Mouse (Mus musculus): ENCODE data around the gene Banp.

Banp gene

GRCm38 (mm10) chr8:121980792-121981519 is 31.4 kb downstream of the Banp start:
- DNase-seq (ENCODE audit: low spot score), result no peak

GRCm38 (mm10) chr8:121981520-121981895 is 32.0 kb downstream of the Banp start:
- DNase-seq (ENCODE audit: low spot score), result no peak

GRCm38 (mm10) chr8:121985673-121986072 is 36.1 kb downstream of the Banp start:
- DNase-seq (ENCODE audit: low spot score), result peak; percentile 60

GRCm38 (mm10) chr8:121987892-121988291 is 38.3 kb downstream of the Banp start:
- DNase-seq (ENCODE audit: low spot score), result no peak

- DNase-seq (ENCODE audit: low spot score), result no peak
These were observed 41.1 kb downstream of the Banp start for GRCm38 (mm10) chr8:121990506-121991255.

GRCm38 (mm10) chr8:121991611-121992010 is 42.1 kb downstream of the Banp start:
- no peak for DNase-seq (ENCODE audit: low spot score)

- no peak for DNase-seq (ENCODE audit: low spot score)
These were observed 43.4 kb downstream of the Banp start for GRCm38 (mm10) chr8:121992911-121993310.

- no peak for DNase-seq (ENCODE audit: low spot score)
These were observed 45.6 kb downstream of the Banp start for GRCm38 (mm10) chr8:121995112-121995511.

- peak; percentile 42 for DNase-seq (ENCODE audit: low spot score)
These were observed 46.3 kb downstream of the Banp start for GRCm38 (mm10) chr8:121995895-121996294.

- DNase-seq (ENCODE audit: low spot score), result no peak
These were observed 49.1 kb downstream of the Banp start for GRCm38 (mm10) chr8:121998631-121999030.

GRCm38 (mm10) chr8:121999211-121999610 is 49.7 kb downstream of the Banp start:
- no peak for DNase-seq (ENCODE audit: low spot score)

- peak; percentile 53 for DNase-seq (ENCODE audit: low spot score)
These were observed 52.0 kb downstream of the Banp start for GRCm38 (mm10) chr8:122001339-122002115.

- DNase-seq (ENCODE audit: low spot score), result no peak
These were observed 54.1 kb downstream of the Banp start for GRCm38 (mm10) chr8:122003646-122004045.

- no peak for DNase-seq (ENCODE audit: low spot score)
These were observed 54.6 kb downstream of the Banp start for GRCm38 (mm10) chr8:122004131-122004530.

GRCm38 (mm10) chr8:122005422-122006204 is 56.1 kb downstream of the Banp start:
- DNase-seq (ENCODE audit: low spot score), result no peak

- no peak for DNase-seq (ENCODE audit: low spot score)
These were observed 57.3 kb downstream of the Banp start for GRCm38 (mm10) chr8:122006688-122007484.

- no peak for DNase-seq (ENCODE audit: low spot score)
These were observed 58.8 kb downstream of the Banp start for GRCm38 (mm10) chr8:122008395-122008794.

- no peak for DNase-seq (ENCODE audit: low spot score)
These were observed 61.1 kb downstream of the Banp start for GRCm38 (mm10) chr8:122010638-122011037.

GRCm38 (mm10) chr8:122011066-122011588 is 61.6 kb downstream of the Banp start:
- DNase-seq (ENCODE audit: low spot score), result no peak

GRCm38 (mm10) chr8:122014606-122015005 is 65.1 kb downstream of the Banp start:
- no peak for DNase-seq (ENCODE audit: low spot score)

All from lung, postnatal 25 days (tissue).